Mouse (Mus musculus) lung, postnatal 36 days (tissue): ENCODE results near the gene Wnt10b.

ENCODE experiments used
- DNase-seq: peaks from one replicate; pipeline ENCODE4 v3.0.0; 2022; ENCODE audit warnings: mixed read lengths

The Wnt10b gene

DNA sequence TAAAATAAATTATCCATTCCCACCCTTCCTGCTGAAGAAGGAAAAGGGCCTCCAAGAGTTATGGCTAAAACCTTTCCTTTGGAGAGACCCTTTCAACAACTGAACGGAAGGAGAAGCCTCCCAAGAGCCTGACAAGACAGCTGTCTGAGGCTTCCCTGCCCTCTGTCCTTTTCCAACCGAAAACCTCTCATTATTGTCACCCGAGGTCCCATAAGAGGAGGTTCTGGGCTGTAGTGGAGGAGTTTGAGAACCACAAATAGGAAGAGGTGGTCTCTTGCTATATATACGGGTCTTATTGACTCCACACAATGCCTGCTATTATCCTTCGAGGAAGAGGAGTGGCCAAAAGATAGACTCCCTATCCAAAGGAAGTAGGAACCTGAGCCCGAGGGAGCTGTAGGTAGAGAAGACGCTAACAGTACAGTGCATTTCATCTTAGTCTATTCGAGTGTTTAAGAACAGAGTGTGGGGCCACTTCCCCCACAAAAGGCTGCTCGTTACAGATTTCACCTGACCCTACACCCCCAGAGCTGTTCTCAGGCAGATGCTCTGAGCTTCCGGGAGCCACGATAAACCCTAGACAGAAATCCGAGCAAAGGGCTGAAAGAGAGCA is 6.0 kb downstream of the Wnt10b start:
- DNase-seq = no peak

DNA sequence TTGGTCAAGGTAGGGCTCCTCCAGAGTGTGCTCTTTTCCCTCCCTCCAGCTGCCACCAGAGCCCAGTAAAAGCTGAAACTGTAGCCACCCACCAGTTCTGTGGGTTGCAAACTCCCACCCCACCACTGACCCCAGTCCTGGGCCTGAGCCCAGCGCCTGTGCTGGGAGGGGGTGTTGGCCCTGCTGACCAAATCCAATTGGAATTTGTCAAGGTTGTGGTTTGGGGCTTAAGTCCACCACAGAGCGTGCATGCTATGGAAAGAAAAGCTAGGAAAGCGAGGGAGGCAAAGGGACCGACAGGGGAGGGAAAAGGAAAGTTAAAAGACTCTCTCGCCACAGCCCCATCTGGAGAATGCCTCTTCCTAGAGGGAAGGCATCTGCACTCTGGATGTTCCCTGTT is 9.7 kb downstream of the Wnt10b start:
- DNase-seq = no peak

DNA sequence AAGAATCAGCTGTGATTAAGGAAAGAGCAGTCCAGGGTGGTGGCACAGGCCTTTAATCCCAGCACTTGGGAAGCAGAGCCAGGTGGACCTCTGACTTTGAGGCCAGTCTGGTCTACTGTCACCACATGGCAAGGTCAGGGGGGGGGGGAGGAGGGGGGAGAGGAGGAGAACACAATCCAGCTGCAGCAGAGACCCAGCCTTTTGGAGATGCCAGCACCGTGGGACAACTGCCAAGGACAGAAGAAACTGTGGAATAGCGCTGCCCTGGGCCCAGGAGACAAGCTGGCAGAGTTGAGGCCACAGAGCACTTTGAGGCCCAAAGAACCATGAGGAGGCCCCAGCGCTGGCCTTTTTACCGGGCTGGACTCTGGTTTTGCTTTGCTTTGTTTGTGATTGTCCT is 12.0 kb downstream of the Wnt10b start:
- DNase-seq = no peak

DNA sequence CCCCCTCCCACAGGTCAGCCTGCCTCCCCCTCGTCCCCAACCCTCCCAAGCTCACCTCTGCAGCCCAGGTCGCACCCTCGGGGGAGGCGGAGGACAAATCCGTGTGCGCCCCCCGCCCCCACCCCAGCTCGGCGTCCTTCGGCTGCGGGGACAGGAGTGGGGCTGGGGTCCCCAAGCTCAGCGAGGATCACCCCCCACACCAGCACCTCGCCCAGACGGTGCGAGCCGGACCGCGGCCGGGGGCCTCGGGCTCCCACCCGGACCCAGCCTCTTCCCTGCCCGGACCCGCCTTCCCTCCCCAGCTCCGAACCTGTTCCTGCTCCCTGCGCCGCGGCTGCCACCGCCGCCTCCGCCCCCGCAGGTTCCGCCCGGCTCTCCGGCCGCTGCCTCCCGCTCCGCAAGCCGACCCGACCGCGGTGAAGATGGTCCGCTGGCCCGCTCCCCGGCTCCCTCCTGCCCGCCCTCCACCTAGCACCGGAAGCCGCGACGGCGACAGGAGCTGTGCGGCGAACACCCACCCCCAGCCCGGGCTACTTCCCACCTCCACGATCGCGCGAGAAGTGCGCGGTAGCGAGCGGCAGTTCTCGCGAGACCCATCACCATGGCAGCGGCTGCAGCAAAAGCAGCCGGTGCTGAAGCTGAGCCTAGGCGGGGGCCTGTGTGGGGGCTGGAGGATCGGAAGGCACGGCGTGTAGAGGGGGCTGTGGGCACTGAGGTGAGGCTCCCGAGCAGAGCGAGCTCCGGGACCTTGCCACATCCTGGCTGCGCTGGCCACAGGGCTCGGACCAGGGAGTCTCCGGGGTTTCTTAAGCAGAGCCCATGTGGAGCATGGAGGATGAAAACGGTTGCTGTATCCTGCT is 15.1 kb downstream of the Wnt10b start, which contains the start of gene Arf3:
TSS of gene Arf3 (minus strand) at position 545 of the 860 bp plus-strand sequence.
- peak; percentile 97 for DNase-seq

DNA sequence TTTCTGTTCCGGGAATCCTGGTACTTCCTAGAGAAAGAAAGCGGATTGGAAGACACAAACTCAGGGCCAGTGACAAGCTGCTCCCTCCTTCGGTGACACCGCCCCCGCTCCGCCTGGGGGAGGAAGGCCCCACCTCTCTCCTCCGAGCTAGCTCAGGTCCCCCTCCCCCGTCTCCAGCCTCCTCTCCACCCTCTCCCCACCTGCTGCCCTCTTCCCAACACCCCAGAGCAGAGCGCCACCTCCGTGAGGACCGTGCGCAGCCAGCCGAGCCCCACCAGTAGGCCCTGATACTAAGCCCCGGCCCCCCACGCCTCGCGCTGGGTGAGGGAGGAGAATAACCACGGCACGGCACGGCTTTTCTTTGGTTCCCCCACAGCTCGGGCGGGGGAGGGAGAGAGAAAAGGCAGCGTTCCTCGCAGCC is 15.7 kb downstream of the Wnt10b start:
- peak; percentile 82 for DNase-seq

DNA sequence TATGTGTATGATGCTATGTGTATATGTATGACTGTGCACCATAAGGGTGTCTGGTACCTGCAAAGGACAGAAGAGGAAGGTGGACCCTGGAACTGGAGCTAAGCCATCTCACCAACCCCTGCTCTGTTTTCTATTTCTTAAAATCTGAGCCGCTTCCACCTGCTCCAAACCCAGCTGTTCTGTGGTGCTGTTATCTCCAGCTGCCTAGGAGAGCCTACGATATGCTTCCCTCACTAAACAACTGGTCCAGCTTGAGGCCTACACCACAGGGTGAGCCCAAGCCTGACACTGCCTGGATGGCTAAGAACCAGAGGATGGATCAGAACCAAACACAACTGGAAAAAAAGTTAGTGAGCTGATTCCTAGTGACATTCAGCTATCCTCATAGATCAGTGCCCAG is 23.8 kb downstream of the Wnt10b start:
- no peak for DNase-seq

DNA sequence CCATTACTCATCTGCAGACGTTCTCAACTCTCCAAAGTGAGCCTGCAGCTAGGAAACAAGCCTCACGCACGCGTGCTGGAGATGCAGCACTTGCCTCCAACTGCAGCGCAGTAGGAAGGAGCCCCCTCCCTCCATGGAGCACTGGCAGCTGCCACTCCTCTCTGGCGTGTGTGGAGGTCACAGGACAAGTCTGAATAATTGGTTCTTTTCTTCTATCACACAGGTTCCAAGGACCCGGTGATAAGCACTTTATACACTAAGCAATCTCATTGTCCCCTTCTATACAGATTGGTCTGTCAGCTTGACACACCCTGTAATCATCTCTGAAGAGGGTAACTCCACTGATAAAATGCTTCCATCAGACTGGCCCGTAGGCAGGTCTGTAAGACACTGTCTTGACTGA is 24.9 kb downstream of the Wnt10b start:
- DNase-seq = no peak

DNA sequence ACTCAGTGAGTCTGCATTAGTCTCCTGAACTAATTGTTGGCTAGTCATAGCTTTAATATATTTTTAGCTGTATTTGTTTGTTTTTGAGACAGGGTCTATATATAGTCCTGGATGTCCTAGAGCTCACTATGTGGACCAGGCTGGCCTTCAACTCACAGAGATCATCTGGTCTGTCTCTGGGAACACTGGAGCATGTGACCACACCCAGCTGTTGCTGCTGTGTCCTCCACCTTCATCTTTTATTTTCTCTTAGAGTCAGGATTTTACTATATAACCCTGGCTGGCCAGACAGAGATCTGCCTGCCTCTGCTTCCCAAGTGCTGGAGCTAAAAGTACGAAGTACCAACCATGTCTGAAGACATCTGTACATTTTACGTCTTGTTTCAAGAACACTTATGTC is 28.9 kb downstream of the Wnt10b start:
- no peak for DNase-seq

DNA sequence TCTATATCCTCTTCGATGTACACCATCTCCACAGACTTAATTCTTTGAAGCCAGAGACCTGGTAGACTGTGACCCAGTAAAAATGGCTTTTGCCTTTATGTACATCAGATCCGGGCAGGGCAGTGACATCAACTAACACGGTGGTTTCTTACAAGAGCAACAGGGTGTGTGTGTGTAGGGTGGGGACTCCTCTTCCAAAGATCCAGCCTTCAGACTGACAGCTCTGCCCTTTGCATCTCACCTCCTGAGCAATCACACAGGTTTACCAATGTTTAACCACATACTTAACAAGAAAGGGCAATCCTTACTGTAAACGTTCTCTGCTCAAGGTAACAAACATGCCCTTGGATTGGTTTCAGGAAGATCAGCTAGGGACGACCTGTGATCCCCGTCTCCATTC is 30.7 kb downstream of the Wnt10b start:
- no peak for DNase-seq

DNA sequence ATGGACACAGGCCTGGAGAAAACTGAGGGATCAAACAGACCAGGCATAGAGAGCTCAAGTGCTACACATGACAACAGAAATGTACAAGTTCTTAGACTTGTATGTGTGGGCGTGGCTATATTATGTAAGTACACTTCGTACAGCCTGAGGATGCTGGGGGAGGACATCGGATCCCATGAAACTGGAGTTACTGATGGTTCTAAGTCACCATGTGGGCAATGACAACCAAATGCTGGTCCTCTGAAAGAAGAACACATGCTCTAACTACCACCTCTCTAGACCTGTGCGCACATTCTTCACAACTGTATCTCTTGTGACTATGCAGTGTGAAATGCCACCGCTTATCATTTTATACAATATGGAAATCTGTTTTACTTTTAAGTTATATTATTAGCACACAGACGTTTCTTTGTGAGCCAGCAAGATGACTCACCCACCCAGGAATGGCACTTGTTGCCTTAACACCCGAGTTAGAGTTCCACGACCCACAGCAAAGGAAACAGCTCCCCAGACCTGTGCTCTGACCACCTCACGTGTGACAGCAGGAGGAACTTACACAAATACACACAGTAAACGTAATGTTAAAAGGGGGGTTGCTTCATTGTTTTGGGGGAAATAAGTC is 31.5 kb downstream of the Wnt10b start:
- DNase-seq = peak; percentile 14

DNA sequence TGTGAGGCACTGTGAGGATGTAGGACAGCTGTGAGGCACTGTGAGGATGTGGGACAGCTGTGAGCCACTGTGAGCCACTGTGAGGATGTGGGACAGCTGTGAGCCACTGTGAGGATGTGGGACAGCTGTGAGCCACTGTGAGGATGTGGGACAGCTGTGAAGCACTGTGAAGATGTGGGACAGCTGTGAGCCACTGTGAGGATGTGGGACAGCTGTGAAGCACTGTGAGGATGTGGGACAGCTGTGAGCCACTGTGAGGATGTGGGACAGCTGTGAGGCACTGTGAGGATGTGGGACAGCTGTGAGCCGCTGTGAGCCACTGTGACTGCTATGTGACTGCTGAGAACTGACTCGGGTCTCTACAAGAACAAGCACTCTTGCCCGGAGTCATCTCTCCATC is 34.1 kb downstream of the Wnt10b start:
- DNase-seq = peak; percentile 44

DNA sequence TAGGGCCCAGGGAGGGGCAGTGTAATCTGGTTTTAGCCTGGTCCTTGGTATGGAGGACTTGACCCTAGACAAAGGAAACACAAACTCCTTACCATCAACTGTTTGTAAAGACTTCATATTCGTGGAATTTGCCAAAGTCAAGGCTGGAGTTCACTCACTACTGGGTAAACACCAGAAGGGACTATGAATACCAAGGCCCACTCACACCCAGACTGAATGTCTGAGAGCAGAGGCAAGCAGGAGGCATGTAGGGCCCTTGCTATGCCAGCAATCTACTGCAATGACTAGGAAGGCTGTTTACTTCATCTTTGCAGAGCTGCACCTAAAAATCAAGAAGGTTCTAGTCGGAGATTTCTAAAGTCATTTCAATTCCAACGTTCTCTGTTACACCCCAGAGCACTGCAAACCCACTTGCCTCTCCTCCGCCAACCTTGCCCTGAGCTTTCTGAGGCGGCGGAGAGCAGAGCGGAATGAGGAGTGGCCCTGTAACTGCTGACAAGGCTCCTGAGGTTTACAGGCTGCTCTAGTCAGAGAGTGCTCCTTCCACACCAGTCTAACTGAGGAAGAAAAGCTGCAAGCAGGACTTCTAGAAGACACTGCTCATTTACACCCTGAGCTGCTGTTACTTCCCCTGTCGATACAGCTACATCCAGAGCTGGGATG is 35.1 kb downstream of the Wnt10b start:
- DNase-seq = peak; percentile 48

DNA sequence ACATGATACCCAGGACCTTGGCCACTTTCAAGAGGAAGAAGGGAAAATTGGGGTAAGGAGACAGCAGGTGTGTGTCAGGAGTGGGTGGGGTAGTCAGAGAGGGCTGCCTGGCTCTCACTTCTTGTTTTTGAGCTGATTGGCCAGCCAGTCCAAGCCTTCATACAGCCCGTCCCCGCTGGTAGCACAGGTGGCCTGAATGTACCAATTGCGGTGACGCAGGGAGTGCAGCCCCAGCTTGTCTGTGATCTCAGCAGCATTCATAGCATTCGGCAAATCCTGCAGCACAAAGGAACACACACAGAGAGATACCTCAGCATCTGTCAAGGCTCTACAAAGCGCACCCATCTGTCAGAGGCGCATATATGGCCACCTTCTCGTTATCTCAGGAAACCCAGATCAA is 37.7 kb downstream of the Wnt10b start:
- DNase-seq = no peak

DNA sequence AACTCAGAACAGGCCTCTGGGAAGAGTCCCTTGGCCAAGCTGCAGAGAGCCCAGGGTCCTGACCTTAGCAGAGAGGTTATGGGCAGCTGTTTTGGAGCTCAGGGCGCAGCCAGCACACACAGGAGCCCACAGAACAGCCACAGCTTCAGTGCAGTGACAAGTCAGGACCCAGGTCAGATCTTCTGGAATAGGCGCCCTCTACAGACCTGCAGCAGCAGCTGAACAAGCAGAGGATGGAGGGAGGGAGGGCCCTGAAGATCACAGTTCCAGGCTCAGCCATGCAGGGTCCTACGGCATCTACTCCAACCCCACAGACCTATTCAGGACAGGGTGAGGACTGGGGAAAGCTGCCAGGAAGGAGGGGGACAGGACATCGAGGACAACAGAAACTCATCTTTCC is 39.2 kb downstream of the Wnt10b start:
- DNase-seq = no peak

DNA sequence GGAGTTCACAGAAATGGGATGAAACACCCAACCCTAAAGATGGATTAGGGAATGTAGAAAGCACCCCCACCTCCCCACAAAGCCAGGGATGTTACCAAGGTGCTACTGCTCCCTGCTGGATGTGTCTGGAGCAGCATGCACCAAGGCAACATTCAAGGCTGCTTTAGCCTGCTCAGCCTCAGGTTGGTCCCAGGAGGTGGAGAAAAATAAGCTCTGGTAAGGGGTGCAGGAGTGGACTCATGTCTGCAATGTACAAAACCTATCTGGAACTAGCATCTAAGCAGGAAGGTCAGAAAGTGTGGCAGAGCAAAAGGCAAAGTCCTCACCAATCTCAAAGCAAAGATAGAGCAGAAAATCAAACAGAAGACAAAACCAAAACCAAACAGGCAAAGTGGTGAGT is 40.1 kb downstream of the Wnt10b start:
- peak; percentile 70 for DNase-seq

DNA sequence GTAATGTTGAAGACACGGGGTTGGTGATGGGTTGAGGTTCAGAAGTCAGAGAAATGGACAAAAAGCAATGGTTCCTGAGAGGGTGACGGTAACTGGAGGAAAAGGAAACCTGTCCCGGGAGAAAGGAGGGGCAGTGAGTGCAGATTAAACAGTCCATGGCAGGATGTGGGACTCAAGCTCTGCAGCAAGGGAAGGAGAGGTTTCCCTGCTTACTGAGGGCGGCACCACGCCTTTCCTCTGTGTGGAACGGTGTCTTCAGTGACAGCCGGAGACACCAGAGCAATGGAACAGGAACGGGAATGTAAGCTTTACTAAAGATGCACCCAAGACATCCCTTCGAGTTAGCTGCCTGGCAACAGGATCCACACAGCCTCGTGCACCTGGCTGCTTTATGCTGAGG is 41.4 kb downstream of the Wnt10b start:
- DNase-seq = peak; percentile 61

DNA sequence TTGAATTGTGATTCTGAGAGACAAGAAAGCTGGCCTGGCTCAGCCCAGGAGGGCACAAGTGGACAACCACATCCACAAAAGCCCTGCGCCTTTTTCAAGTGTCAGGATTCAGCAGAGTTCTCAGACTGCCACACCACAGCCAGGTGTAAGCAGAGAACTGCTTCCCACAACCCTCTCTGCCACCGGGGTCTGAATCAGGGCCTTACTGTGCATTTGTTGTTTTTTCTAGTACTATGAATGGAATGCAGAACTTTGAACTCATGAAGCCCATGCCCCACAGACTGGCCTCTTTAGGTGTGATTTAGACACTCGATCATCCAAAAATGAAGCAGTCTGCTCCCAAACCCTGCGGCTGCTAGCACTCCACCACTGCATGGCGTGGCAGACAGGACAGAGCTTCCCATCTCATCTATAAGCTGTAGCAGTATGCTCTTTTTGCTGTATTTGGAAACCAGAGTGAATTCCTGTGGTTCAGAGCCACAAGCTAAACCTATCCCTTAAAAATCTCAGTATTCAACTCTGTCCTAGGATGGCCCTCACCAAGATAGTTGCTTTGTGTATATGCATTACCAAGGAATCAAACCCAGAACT is 43.9 kb downstream of the Wnt10b start:
- no peak for DNase-seq

DNA sequence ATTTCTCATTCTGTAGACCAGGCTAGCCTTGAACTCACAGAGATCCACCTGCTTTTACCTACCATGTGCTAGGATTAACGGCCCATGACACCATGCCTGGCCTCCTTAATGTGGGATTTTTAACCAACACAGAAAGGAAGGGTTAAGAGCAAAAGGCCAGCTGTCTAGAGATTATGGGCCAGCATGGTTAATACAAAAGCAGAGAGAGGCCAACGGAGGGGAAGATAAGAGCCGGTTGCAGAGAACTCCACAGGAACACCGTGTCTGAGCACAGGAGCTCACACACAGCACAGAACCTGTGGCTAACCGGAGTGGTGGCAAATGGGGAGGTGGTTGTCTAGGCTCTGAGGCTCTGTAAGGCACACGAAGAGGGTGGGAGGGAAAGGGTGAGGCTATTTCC is 44.6 kb downstream of the Wnt10b start:
- DNase-seq = no peak

DNA sequence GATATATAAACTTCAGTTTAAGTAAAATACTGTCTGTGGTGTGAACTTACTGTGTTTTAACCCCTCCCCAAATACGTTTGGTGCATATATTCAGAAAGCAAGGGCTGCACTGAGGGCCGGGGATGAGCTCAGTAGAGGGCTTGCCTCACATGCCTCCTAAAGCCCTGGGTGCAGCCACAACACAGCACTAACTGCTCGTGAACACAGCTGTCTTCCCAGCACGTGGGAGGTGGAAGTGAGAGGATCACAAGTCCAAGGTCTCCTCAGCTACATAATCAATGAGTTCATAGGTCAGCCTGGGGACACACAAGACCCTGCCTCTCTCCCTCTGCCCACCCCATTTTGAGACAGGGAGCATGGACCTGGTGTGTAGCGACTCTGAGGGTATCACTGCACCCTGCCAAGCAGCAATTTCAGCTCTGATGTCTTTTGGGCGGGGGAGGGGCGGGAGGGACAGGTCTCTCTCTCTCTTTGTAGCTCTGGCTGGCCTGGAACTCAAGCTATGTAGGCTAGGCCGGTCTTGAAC is 45.9 kb downstream of the Wnt10b start:
- no peak for DNase-seq

DNA sequence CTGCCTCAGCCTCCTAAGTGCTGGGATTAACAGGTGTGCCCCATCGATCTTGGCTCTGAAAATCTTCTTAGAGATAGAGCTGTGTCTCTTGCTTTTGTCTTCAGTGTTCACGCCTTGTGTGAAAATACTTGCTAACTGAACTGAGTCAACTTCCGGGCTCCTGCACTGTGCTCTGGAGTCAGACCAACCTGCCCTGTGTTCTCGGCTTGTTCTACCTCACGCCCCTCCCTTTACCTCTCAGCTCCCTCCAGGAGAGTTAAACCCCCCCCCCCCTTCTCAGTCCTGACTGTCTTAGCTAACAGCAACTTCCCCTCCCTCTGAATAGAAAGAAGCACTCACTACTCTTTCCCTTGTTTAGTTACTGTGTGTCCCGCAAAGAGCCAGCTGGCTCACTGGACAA is 47.2 kb downstream of the Wnt10b start:
- DNase-seq = no peak

DNA sequence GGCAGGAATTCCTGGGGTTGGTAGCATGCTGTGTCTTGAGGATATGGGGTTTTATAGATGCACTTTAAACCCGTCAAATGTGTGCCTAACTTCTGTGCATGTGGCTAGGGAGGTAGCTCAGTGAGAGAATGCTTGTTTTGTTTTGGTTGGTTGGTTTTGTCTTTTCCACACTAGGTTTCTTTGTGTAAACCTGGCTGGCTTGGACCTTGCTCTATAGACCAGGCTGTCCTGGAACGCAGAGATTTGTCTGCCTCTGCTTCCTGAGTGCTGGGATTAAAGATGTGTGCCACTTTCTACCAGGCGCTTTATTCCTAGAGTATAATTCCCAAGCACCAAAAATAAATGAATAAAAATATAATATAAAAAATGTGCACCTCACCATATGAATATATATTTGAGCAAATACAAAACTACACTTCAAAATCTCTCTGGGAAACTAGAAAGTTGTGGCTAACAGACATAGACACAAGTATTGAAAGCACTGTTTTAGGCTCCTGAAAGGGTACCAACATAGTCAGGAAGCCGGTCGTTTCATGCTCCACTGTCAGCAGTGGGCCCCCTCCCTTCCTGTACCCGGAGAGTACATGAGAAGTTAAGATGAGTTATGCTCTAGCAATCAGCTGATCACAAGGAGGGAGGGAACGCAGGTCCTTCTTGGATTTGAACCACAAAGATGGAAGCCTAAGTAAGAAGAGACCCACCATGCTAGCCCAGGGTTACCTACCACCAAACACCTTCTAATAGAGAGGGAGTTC is 48.0 kb downstream of the Wnt10b start:
- peak; percentile 12 for DNase-seq

DNA sequence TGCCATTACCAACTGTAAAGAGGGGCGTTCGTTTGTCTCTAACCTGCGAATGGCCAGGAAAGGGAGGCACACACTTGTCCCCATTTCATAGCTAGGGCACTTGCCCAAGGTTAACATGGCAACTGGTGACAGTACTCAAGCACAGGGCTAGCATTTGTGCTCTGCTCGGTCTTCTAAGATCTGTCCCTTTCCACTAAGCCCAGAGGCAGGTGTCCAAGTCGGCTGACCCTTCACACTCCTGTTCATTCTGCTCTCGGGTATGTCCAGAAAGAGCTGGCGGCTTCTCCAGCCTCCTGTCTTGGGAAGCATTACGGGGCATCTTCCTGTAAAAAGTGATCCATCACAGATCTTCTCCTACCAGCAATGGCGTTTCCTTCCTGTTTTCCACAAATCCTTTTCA is 49.6 kb downstream of the Wnt10b start:
- no peak for DNase-seq
